Mouse (Mus musculus) embryonic facial prominence, embryonic 14.5 days (tissue): ENCODE data around the gene Tmem115. TPM values are rescaled to one million over a fixed set of nuclear protein-coding genes. Genes with fewer than 3 reads are reported as not detected.
A peak's percentile ranks its signal among the peaks of the same experiment; 100 is the strongest.

Experiments
- ATAC-seq: fragments of 200-750 bp; cut with Nextera tagmentation; 2 replicates; pipeline ENCODE4 v1.8.0; 2017; ENCODE audit warnings: low read depth, moderate number of reproducible peaks, moderate TSS enrichment
- DNase-seq: peaks from one replicate; pipeline ENCODE4 v3.0.0-alpha.2; 2015; ENCODE audit warnings: low spot score
- H3K27ac ChIP-seq: fragments of 300-500 bp; sonication (generic); replicated peaks from 2 replicates; pipeline ENCODE4 v1.5.1; 2014; ENCODE audit warnings: low read depth, mild to moderate bottlenecking, low read length, moderate library complexity
- H3K27me3 ChIP-seq: fragments of 300-500 bp; sonication (generic); replicated peaks from 2 replicates; pipeline ENCODE4 v1.6.1; 2014; ENCODE audit warnings: low read length; ENCODE audit not compliant: control insufficient read depth, insufficient read depth
- H3K36me3 ChIP-seq: fragments of 300-500 bp; sonication (generic); 2 replicates; pipeline ENCODE4 v1.6.1; 2014; ENCODE audit warnings: low read length, mixed read lengths; ENCODE audit not compliant: control insufficient read depth, insufficient read depth
- H3K4me1 ChIP-seq: fragments of 300-500 bp; sonication (generic); 2 replicates; pipeline ENCODE4 v1.6.1; 2014; ENCODE audit warnings: antibody characterized with exemption, low read length; ENCODE audit not compliant: control insufficient read depth, insufficient read depth
- H3K4me2 ChIP-seq: fragments of 300-500 bp; sonication (generic); 2 replicates; pipeline ENCODE4 v1.6.1; 2014; ENCODE audit warnings: low read depth, mild to moderate bottlenecking, low read length, moderate library complexity, mixed read lengths
- H3K4me3 ChIP-seq: fragments of 300-500 bp; sonication (generic); 2 replicates; pipeline ENCODE4 v1.5.1; 2014; ENCODE audit warnings: low read depth, mild to moderate bottlenecking, low read length
- H3K9ac ChIP-seq: fragments of 300-500 bp; sonication (generic); 2 replicates; pipeline ENCODE4 v1.6.1; 2014; ENCODE audit warnings: low read depth, mild to moderate bottlenecking, low read length, moderate library complexity, mixed read lengths
- H3K9me3 ChIP-seq: fragments of 300-500 bp; sonication (generic); 2 replicates; pipeline ENCODE4 v1.6.1; 2016; ENCODE audit warnings: low read length; ENCODE audit not compliant: control insufficient read depth
- WGBS: fragments of 180-500 bp; shearing (Covaris S2); extraction: QIAGEN DNeasy Blood & Tissue Kit; methylation state at CpG from one replicate; pipeline ENCODE4 v1.1.7; 2014; 5-methylcytosine and 5-hydroxymethylcytosine counted together
- polyA plus RNA-seq: library from polyadenylated mRNA; unstranded; fragments of >200 nt; fragmentation: Nextera tagmentation; extraction: Ambion mirVana; gene quantifications from 2 replicates; pipeline ENCODE4 v1.2.1, GENCODE M21; 2014

The Tmem115 gene
- polyA plus RNA-seq, 1 experiment from 2014 or later = 53.1 TPM

GRCm38 (mm10) chr9:107543299-107543698 is 9.6 kb downstream of the Tmem115 start:
- H3K4me2 ChIP-seq = no peak overlapping the region
- H3K4me3 ChIP-seq = no peak overlapping the region
- DNase-seq (no peak), ATAC-seq (no peak)
- no peak overlapping the region for H3K27ac ChIP-seq
- WGBS = 89% methylated on average over 11 of the region's 11 CpGs
- no peaks in the 10 kb centered on the region for H3K27me3 ChIP-seq
- H3K9ac ChIP-seq = no peak overlapping the region
- peaks cover 37% of the 10 kb centered on the region for H3K36me3 ChIP-seq
- no peaks in the 10 kb centered on the region for H3K9me3 ChIP-seq
- peaks cover 23% of the 10 kb centered on the region for H3K4me1 ChIP-seq

GRCm38 (mm10) chr9:107544196-107544700 is 10.5 kb downstream of the Tmem115 start:
- Histone ChIP-seq H3K9ac (no peak overlapping the region), H3K4me2 (no peak overlapping the region), H3K27ac (no peak overlapping the region), H3K27me3 (no peaks in the 10 kb centered on the region), H3K36me3 (peaks cover 27% of the 10 kb centered on the region), H3K4me3 (no peak overlapping the region), H3K9me3 (no peaks in the 10 kb centered on the region), H3K4me1 (peaks cover 23% of the 10 kb centered on the region)
- no peak for DNase-seq
- ATAC-seq = no peak
- 95% methylated on average over 17 of the region's 17 CpGs for WGBS

GRCm38 (mm10) chr9:107544729-107545128 is 11.0 kb downstream of the Tmem115 start:
- 94% methylated on average over 12 of the region's 12 CpGs for WGBS
- H3K36me3 ChIP-seq = peaks cover 22% of the 10 kb centered on the region

GRCm38 (mm10) chr9:107545199-107545598 is 11.5 kb downstream of the Tmem115 start:
- H3K9ac ChIP-seq = no peak overlapping the region
- no peak overlapping the region for H3K27ac ChIP-seq
- no peaks in the 10 kb centered on the region for H3K27me3 ChIP-seq
- no peak overlapping the region for H3K4me2 ChIP-seq
- WGBS = 79% methylated on average over 10 of the region's 10 CpGs
- peaks cover 23% of the 10 kb centered on the region for H3K4me1 ChIP-seq
- H3K9me3 ChIP-seq = no peaks in the 10 kb centered on the region
- H3K4me3 ChIP-seq = no peak overlapping the region
- peaks cover 18% of the 10 kb centered on the region for H3K36me3 ChIP-seq
- ATAC-seq = no peak
- no peak for DNase-seq

More at GRCm38 (mm10) chr9:107544729-107545128, 11.0 kb downstream of the Tmem115 start:
- Histone ChIP-seq H3K4me3 (no peak overlapping the region), H3K9ac (no peak overlapping the region), H3K9me3 (no peaks in the 10 kb centered on the region), H3K4me1 (peaks cover 23% of the 10 kb centered on the region), H3K4me2 (no peak overlapping the region), H3K27me3 (no peaks in the 10 kb centered on the region), H3K27ac (no peak overlapping the region)
- ATAC-seq (no peak), DNase-seq (no peak)

- ATAC-seq (no peak), DNase-seq (no peak)
- 9% methylated on average over 3 of the region's 3 CpGs for WGBS
- H3K4me2 ChIP-seq = no peak overlapping the region
- no peak overlapping the region for H3K27ac ChIP-seq
- H3K4me1 ChIP-seq = peaks cover 23% of the 10 kb centered on the region
- no peak overlapping the region for H3K9ac ChIP-seq
- no peaks in the 10 kb centered on the region for H3K9me3 ChIP-seq
- H3K4me3 ChIP-seq = no peak overlapping the region
- H3K27me3 ChIP-seq = no peaks in the 10 kb centered on the region
- H3K36me3 ChIP-seq = peaks cover 16% of the 10 kb centered on the region
Measured at GRCm38 (mm10) chr9:107545602-107546001, 11.9 kb downstream of the Tmem115 start.

- H3K27ac ChIP-seq = peak within 1 kb of the TSS; percentile 36; the same call in 1 of the 2 replicates
- H3K4me3 ChIP-seq = peak within 1 kb of the TSS; percentile 7
- WGBS = 2% methylated on average over 20 of the region's 20 CpGs
- H3K9ac ChIP-seq = peak within 1 kb of the TSS; percentile 38
- H3K27me3 ChIP-seq = no peaks in the 10 kb centered on the region
- peak; percentile 68 for ATAC-seq
- H3K9me3 ChIP-seq = no peaks in the 10 kb centered on the region
- DNase-seq = peak; percentile 96
- H3K4me1 ChIP-seq = peaks cover 34% of the 10 kb centered on the region
- H3K4me2 ChIP-seq = peak within 1 kb of the TSS; percentile 56
- peaks cover 16% of the 10 kb centered on the region for H3K36me3 ChIP-seq
Measured at GRCm38 (mm10) chr9:107547026-107547425, 13.3 kb downstream of the Tmem115 start, which contains the start of gene Zmynd10. Gene Zmynd10 (plus strand): TSS chr9:107547298.

- Histone ChIP-seq H3K36me3 (peaks cover 16% of the 10 kb centered on the region), H3K9ac (no peak overlapping the region), H3K9me3 (no peaks in the 10 kb centered on the region), H3K27me3 (no peaks in the 10 kb centered on the region), H3K4me2 (no peak overlapping the region), H3K4me1 (peaks cover 34% of the 10 kb centered on the region), H3K27ac (no peak overlapping the region), H3K4me3 (no peak overlapping the region)
- DNase-seq (no peak), ATAC-seq (no peak)
- 80% methylated on average over 5 of the region's 5 CpGs for WGBS
Measured at GRCm38 (mm10) chr9:107547957-107548356, 14.2 kb downstream of the Tmem115 start.

- H3K36me3 ChIP-seq = peaks cover 16% of the 10 kb centered on the region
- no peak for DNase-seq
- H3K9me3 ChIP-seq = no peaks in the 10 kb centered on the region
- no peaks in the 10 kb centered on the region for H3K27me3 ChIP-seq
- 88% methylated on average over 10 of the region's 10 CpGs for WGBS
- H3K9ac ChIP-seq = no peak overlapping the region
- no peak overlapping the region for H3K4me2 ChIP-seq
- H3K4me1 ChIP-seq = peaks cover 40% of the 10 kb centered on the region
- H3K4me3 ChIP-seq = no peak overlapping the region
- H3K27ac ChIP-seq = no peak overlapping the region
- ATAC-seq = no peak
Measured at GRCm38 (mm10) chr9:107548820-107549219, 15.1 kb downstream of the Tmem115 start.
